Mouse (Mus musculus) heart, adult 8-10 months (tissue): ENCODE measurements at regions not wholly inside any gene's neighbourhood (a gene's known extent, or its start where the extent isn't known, plus 50 kb on each side); places are given as distances from the start of the nearest gene placed in this dataset.

Experiments used
- DNase-seq: peaks from one replicate; pipeline ENCODE4 v3.0.0; 2022; ENCODE audit warnings: low spot score

DNA sequence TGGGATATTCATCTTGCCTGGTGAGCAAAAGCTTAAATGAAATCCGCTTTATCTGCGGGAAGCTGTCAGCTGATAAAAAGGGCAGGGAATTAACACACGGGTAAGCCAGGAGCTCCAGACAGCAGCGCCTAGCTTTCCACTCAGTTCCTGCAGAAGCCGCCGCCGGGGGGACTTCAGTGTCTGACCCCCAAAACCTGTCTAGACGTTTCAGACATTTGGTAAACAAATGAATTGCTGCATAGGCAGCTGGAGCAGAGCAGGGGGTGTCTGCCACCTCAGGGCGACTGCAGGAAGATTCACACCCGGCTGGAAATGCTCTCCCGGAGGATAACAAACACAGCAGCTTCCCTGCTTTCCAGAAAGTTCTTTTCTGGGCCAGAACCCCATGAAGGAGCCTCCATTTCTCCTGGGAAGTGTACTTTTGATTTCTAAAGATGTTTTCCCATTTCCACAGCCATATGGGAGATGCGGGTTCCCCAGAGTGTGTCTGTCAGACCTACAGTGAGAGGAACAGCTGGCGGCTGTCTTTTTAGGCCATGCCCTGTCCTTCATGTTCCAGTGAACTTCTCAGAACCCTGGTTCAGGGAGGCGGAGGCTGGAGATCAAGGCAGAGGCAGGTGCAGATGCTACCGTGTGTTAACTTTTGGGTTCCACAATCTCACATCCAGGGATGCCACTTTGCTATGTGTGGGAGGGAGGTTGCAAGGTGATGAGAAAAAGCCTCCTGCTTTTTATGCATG is 58.7 kb upstream of the Pmepa1 start:
- DNase-seq, result peak; percentile 46

DNA sequence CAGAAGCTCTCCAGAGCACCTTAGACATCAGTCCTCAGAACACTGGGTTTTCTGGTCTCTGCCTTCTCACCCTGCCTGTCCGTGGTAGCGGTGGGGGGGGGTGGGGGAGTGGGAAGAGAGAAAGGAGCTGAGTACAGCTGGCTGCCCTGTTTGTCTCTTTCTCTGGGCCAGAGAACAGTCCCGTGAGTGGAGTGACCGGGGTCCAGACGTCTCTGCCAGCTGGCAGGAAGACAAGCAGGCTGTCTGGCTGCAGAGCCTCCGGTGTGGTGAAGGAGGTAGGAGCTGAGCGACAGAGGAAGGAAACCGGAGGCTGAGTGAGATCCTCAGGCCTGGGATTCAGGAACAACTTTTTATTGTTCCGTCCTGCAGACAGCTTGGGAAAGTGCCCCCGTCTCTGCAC is 59.5 kb upstream of the Pmepa1 start:
- DNase-seq, result peak; percentile 87

DNA sequence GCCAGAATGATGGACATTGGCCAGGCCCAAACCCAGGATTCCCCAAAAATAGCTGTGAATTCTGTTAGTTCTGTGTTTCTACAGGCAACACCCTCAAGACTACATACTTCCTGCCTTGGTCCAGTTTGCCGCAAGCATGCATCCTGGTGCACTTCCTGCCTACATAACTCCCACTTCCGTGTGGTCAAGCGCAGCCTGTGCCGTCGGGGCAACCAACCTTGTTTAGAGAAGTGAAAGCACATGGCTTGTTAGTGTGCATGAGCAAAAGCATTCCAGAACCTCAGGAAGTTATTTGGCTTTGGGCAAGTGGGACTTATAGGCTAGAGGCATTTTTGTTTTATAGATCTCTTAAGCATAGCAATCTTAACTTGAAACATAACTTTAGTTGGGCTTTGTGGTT is 61.3 kb upstream of the Pmepa1 start:
- DNase-seq, result peak; percentile 49

DNA sequence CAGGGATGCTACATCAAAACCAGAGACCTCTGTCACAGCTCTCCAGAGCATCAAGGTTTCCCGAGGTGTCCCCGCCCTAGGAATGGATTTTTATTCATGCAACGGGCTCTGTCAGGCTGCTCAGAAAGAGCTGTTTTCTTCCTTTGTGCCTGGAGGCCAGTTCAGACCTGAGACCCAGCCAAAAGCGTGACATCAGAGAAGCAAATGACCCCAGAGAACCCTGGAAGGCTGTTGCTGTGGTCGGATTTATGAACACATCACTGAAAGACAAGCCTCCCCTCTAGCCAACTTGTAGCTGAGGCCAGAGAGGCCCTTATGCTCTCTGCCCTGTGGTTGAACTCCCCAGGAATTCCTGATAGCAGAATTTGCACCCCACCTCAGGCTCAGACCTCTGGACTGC is 62.3 kb upstream of the Pmepa1 start:
- peak; percentile 76 for DNase-seq

DNA sequence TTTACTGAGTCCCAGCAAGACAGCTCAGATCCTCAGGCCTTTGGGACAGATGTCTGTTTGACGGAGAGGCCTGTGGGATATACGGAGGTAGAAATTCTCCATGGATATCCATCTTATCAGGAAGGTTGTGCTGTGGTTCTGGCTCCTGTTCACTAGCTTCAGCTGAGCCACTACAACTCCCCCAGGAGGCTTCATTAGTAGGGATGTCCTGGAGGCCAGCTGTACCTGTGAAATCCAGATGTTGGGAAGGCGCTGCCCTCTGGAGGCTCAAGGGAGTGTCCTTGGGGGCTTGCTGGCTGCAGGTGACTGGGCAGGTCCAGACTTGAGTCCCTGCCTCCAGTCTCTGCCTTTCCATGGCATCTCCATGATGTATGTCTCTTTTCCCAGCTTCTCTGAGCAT is 62.9 kb upstream of the Pmepa1 start:
- no peak for DNase-seq

DNA sequence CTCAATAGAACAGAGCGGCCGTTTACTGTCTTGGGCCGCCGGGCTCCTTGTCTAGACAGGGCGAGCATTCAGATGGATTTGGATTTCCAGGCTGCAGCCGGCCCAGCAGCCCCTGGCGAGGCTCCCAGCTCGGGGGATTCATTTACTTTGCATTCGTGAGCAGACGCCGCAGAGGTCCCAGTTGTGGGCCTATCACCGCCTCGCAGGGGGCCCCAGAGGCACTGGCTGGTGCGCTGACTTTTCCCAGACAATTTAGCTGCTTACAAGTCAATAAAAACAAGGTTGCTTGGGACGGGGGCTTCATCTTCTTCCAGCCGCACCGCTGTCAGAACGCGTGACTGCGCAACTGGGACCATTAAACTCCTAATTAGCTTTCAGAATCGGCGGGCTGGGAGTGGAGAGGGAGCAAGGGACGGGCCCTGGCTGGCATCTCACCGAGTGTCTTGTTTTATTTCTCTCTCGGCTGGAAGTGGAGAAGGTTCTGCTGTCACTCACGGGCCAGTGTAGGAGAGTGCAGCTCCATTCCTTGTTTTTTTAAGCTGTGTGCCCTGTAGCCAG is 63.8 kb upstream of the Pmepa1 start:
- no peak for DNase-seq

DNA sequence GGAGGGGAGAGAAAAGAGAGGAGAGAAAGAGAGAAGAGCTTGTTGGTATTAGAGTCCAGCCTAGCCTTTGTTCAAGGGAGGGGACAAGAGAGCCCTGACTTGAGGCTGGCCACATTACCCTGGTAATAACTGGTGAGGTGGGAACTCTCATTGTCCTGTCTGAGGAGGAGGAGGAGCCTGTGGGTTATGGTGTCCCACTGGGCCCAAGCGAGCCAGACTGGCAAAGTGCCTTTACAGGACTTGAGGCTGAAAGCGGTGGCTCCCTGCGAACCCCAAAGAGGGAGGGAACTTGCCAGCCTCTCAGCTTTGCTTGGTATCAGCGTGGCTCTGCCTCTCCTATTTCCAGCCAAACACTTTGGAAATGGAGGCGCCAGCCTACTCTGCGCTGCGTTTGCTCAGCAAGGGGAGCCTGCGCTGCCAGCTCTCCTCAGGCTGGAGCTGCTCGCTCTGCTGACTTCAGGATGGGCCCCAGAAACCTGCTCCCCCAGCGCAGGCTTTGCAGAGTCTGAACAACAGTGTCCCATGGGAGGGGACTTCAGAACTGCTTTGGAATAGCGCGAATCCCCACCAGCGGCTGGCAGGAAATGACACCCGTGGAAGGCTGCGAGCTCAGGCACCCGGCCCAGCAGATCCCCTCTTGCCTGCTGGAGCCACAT is 66.4 kb upstream of the Pmepa1 start:
- DNase-seq, result no peak

DNA sequence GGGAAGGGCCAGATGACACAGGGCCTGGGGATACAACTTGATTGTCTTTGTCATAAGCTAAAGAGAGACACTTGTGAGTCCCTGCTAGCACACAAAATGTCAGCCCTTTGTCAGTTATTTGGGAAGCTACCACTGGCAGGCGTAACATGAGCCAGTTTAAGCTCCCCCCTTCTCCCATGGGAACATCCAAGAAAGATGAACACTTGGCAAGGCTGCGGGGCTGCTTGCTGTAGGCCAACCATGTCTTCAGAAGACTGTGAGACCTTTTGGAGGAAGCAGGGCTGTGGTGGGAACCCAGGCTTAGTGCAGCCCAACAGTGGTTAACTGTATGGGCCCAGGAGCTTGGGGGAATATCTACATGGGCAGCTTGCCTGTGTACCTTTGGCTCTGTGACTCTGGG is 67.3 kb upstream of the Pmepa1 start:
- DNase-seq, result no peak

DNA sequence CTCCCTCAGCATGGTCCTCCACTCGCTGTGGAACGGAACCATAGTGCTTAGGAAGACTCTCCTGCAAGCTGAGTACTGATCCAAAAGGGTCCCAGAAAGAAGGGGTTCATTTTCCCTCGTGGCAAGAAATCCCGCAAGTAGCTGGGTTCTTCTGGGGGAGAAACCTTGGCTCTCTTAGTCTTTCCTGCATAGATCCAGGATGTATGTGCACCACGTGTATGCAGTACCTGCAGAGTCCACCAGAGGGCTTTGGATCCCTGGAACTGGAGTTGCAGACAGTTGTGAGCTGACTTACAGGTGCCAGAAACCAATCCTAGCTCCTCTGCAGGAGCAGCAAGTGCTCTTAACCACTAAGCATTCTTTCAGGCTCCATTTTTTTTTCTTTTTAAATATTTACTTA is 67.9 kb upstream of the Pmepa1 start:
- DNase-seq, result no peak

DNA sequence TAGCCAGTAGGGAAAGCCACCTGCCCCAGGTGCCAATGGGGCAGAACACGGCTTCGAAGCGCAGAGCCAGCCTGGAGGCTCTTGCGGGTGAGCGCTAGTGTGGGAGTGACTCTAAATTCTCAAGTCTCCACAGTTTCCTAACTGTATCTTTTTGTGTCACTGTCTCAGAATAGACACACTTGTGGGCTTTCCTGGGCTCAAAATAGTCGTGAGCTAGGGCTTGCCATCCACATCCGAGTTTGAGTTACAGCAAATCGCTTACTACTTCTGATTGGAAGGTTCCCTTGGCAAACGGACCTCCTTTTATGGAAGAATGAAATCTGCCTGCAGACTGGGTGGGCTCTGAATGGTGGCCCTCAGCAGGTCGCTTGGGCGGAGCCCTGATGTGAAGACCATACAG is 71.0 kb upstream of the Pmepa1 start:
- no peak for DNase-seq

DNA sequence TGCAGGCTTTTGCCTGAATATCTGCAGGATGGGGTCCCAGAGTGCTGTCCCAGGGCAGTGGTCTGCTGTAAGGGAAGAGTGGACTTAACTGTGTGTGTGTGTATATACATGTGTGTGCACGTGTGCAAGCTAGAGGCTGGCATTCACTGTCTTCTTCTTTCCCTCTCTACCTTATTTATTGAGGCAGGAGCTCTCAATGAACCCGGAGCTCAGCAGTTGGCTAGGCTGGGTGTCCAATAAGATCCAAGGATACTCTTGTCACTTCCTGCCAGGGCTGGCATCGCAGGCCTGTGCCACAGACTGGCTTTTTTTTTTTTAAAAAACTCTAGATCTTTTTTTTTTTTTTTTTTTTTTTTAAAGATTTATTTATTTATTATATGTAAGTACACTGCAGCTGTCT is 72.4 kb upstream of the Pmepa1 start:
- no peak for DNase-seq

DNA sequence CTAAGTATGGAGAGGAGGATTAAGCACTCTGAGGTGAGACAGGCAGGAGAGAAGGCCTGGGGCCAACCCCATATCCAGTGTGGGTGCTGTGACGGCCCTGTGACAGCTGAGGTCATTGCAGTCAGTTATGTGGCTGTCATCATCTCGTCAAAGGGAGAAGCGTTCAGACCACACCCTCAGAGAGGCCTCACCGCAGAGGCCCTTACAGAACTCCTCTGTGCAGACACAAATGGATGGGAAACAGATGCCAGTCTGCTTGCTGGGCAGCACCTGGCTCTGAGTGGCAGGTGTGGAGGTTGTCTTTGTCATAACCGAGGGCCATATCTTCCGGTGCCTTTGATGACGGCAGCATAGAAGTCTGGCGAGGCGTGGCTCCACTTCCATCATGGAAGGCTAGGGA is 73.2 kb upstream of the Pmepa1 start:
- no peak for DNase-seq

DNA sequence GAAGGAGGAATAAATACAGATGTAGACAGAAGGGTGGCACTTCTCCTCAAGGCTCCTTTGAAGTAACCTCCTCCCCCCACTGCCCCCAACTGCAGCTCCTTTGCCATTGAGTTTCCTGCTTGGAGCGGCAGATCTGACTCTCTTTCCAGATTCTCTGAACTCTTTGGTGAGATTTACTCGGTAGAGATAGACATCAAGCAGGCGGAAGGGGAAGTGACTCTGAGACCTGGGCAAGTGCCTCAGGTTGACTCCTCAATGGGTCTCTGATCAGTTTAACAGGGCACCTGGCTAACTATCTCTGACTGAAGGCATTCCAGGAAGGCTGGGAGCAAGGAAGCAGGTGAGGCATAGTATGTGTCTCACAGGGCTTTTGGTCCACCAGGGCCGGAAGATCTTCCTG is 73.6 kb upstream of the Pmepa1 start:
- DNase-seq, result no peak

DNA sequence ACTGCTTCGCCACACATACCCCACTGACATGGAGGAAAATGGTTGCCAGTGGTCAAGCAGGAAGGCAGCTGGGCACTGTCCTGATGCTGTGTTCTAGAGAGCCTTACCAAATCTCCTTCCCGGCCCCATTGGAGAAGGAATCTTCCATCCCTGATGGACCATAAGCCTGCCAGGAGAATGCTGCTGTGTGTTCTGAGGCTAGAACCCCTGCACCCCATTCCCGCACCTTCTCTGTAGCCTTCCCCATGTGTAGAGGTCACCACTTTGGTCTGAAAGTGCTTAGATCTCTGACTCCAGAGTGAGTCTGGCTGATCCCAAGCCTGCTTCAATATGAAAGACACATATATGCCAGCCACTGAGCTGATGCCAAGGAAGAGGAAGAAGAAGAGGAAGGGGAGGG is 74.1 kb upstream of the Pmepa1 start:
- no peak for DNase-seq

DNA sequence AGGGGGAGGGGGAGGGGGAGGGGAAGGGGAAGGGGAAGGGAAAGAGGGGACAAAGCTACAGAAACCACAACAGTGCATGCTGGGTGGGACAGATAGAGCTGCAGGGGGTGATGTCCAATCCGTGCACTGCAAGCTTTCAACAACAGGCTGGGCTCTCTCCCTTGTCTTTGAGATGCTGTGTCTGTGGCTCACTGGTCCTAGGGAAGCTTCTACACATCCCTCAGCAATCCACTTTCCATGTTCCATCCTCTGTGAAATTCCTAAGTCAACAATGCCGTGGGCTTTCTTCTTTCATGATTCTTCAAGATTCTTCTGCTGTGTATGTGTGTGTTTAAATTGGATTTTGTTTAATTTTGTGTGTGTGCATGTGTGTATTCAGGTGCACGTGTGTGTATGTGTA is 74.5 kb upstream of the Pmepa1 start:
- DNase-seq, result no peak

DNA sequence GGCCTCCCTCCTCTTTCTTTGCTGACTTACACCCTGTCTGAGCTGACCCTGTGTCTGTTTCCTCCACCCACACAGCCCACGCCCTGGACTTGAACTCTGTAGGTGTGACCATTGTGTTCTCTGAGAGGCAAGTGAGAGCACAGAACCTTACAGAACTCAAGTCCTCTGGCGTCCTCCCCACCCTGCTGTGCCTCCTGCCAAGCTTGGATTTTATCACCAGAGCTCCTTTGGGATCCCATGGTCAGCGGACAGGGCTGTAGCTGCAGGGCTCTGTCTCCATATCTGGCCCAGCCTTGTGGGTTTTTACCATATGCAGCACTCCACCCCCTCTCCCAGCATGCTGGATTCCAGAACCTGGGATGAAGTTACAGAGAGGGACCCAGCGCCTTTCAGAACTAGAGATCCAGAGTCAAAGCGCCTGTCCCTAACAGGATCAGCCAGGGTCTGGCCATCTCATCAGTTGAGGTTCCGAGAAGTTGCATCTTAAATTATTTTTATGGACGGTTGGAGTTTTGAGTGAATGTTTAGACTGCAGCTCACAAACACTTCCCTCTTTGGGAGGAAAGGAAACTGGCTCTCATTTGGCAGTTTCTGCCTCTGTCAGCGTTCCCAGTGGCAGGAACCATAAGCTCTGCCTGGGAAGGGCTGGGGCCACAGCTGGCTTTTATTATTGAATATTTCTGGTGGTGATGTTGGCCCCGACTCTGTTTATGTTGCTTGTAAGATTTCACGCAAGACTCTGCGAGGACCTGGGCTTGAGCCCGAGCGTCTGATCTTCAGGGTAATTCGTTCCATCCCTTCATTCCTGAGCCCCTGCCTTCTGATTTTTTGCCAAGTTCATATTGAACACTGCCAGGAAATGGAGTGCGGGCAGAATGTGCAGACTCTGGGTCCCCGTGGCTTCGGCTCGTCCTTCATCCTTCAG is 75.8 kb upstream of the Pmepa1 start:
- DNase-seq, result peak; percentile 86

DNA sequence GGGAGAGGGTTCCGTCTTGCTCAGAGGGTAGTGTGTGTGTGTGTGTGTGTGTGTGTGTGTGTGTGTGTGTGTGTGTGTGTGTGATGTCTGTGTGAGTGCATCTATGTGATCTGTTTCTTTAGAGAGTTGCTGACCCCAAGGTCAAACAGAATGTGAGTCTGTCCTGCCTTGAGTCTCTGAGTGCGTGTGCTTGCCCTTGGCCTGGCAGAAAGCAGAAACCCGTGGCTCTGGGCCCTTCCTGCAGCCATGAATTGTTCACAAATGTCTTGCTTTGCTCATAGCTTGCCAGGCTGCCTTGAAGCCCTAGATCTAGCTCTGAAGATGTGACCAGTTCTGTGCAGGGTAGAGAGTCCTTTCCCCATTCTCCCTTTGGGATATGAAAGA is 76.4 kb upstream of the Pmepa1 start:
- DNase-seq, result no peak

DNA sequence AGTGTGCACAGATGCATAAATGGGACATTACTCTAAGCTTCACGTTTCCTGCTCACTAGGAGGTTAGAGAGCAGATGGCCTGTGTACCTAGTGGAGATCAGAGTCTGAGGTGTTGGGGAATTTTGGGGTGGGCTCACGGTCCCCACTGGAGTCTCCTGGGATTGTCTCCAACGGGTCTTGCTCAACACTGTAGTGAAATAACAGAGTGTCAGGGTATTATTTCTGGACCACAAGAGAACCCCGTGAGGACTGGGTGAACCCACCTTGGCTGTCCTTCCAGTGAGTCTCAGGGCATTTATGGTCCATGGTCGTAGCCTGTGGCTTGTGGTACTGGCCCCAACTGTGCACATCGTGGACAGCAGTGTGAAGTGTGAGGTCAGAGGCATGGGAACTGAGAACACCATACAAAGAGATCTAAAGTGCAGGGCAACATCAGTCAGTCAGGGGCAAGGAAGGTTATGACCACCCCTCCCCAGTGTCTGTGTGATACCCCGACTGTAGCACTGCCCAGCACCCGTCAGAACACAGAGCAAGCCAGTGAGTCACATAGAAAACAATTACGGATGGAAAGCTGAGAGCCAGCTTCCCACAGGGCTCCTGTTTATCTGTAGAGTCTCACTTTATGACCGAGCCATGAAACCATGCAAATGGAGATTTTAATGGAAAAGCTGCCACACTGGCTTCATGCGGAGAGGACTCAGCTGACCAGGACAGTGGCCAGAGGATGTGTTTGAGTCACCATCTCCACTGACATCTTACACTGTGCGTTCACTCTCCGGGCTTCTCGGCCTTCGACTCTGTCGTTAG is 77.3 kb upstream of the Pmepa1 start:
- DNase-seq, result no peak

DNA sequence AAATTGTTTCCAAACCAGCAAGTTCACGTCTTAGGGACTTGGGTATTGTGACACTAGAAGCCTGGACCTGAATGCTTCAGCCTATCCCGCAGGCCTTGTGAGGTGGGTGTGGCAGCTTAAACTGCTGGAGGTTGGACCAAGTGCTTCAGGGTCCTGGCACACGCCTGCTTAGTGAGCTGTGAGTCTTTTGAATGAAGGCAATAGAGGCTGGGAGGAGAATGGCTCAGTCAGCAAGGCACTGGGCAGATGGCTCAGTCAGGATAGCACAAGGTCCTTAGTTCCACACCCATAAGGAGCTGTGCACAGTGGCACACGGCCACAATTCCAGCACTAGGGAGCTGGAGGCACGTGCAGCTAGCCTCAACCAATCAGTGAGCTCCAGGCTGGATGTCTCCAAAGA is 80.5 kb upstream of the Pmepa1 start:
- no peak for DNase-seq

DNA sequence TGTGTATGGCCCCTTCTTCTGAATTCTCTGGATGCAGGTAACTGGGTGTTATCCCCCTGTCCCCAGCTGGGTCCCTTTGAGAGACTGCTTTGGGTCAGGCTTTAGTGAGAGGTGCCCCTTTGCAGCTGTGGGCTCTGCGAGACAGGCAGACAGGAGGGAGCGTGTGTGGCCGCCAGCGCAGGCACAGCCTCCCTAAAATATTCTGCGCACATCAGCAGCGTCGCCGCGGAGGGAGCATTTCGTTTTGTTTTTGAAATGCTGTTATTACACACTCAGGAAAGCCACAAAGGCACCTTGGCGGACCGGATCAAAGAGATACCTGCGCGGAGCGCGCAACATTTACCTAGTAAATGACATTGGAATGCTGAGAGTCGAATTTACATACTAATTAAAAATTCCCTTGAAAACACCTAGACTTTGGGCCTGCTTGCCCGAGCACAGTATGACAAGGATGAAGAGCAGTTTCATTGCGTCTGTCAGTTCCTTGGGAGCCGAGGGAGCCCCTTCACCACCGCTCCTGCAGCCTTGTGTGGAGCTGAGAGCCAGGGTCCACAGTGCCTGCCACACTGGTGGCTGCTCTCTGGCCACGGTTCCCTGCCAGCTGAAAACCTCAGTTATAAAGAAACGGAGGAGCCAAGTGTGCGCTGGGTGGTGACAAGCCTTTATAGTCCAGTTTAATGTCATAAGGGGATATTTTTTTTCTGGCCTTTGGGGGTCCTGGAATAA is 89.3 kb upstream of the Pmepa1 start:
- DNase-seq, result no peak

DNA sequence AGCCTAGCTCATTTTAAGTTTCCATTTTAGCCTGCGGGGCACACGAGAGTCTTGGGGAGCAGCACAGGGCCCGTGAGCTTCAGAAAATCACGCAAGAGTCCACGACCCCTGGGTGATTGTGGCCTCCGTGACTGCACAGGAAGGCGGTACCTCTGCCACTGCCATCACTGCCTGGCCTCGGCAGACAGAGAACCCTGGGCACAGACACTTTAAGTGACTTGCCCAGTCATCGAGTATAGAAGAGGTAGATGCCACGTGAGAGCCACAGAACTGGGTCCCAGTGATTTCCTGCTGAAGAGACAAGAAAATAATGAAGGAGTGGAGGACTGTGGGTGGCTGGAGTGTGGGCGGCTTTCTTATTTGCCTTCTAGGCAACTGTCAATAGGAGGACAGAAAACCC is 90.4 kb upstream of the Pmepa1 start:
- no peak for DNase-seq
